Mouse (Mus musculus) forebrain, embryonic 16.5 days (tissue): ENCODE measurements around the gene Gm28051. TPM values are rescaled to one million over a fixed set of nuclear protein-coding genes. Genes with fewer than 3 reads are reported as not detected.

ENCODE experiments used
- ATAC-seq: fragments of 200-750 bp; cut with Nextera tagmentation; 2 replicates; pipeline ENCODE4 v1.8.0; 2017; ENCODE audit warnings: mild to moderate bottlenecking, moderate library complexity
- H3K27ac ChIP-seq: fragments of 300-500 bp; sonication (generic); 2 replicates; pipeline ENCODE4 v1.5.1; 2014; ENCODE audit warnings: low read length, control low read depth
- H3K27me3 ChIP-seq: fragments of 300-500 bp; sonication (generic); replicated peaks from 2 replicates; pipeline ENCODE4 v1.6.1; 2014; ENCODE audit warnings: low read length; ENCODE audit not compliant: control insufficient read depth, insufficient read depth
- H3K36me3 ChIP-seq: fragments of 300-500 bp; sonication (generic); 2 replicates; pipeline ENCODE4 v1.6.1; 2014; ENCODE audit not compliant: control insufficient read depth, insufficient read depth
- H3K4me1 ChIP-seq: fragments of 300-500 bp; sonication (generic); replicated peaks from 2 replicates; pipeline ENCODE4 v1.6.1; 2014; ENCODE audit warnings: low read length; ENCODE audit not compliant: control insufficient read depth, insufficient read depth
- H3K4me2 ChIP-seq: fragments of 300-500 bp; sonication (generic); 2 replicates; pipeline ENCODE4 v1.6.1; 2014; ENCODE audit warnings: mild to moderate bottlenecking, low read length, control low read depth
- H3K4me3 ChIP-seq: fragments of 300-500 bp; sonication (generic); replicated peaks from 2 replicates; pipeline ENCODE4 v1.5.1; 2014; ENCODE audit warnings: mild to moderate bottlenecking, low read length, control low read depth
- H3K9ac ChIP-seq: fragments of 300-500 bp; sonication (generic); replicated peaks from 2 replicates; pipeline ENCODE4 v1.6.1; 2014; ENCODE audit warnings: low read depth, low read length, control low read depth
- H3K9me3 ChIP-seq: fragments of 300-500 bp; sonication (generic); 2 replicates; pipeline ENCODE4 v1.6.1; 2016; ENCODE audit warnings: low read length; ENCODE audit not compliant: control insufficient read depth
- WGBS: fragments of 180-500 bp; shearing (Covaris S2); extraction: QIAGEN DNeasy Blood & Tissue Kit; methylation state at CpG from one replicate; pipeline ENCODE4 v1.1.7; 2014; 5-methylcytosine and 5-hydroxymethylcytosine counted together
- polyA plus RNA-seq: library from polyadenylated mRNA; unstranded; fragments of >200 nt; fragmentation: Nextera tagmentation; extraction: Ambion mirVana; gene quantifications from 2 replicates; pipeline ENCODE4 v1.2.1, GENCODE M21; 2015

Gm28051 gene
- polyA plus RNA-seq, 1 experiment from 2014 or later: not detected

DNA sequence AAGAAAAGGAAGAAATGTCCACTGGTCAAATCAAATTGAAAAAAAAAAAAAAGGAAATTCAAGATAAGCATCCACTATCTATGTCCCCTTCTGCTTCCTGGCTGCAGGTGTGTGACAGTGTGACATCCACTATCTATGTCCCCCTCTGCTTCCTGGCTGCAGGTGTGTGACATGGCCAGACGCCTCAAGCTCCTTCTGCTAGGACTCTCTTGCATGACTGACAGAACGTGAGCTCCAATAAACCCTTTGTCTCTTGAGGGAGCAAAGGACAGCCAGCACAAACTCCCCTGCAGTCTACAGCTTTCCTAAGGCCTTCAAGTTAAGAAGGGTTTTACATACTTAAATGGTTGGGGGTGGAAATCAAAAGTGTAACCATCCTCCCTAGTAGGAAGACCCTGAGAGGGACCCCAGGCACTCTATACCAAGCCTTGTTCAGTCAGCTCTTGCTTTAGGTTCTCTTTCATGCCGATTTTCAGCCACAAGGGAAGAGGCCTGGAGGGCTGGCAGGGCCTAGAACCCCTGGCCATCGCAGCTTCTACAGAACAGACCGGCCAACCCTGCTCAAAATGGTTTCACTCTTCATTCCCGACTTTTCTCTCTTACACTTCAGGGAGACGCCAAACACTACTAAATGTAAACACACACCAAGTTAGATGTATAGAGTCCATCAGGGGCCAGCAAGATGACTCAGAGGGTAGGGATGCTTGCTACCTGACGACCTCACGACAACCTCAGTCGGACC, 42.7 kb downstream of the Gm28051 start:
- Histone ChIP-seq H3K9ac (no peak overlapping the region), H3K36me3 (no peaks in the 10 kb centered on the region), H3K4me3 (no peak overlapping the region), H3K4me2 (no peak overlapping the region), H3K4me1 (0 out of 2 replicates have a peak, but pooled peaks cover 2% of the 10 kb centered on the region), H3K27me3 (no peaks in the 10 kb centered on the region), H3K27ac (no peak overlapping the region), H3K9me3 (no peaks in the 10 kb centered on the region)
- ATAC-seq: no peak
- 80% methylated on average over 10 of the region's 10 CpGs for WGBS

GRCm38 (mm10) chr12:102714116-102714515, 43.4 kb downstream of the Gm28051 start:
- Histone ChIP-seq H3K36me3 (no peaks in the 10 kb centered on the region), H3K4me3 (no peak overlapping the region), H3K4me2 (no peak overlapping the region), H3K9ac (no peak overlapping the region), H3K27ac (no peak overlapping the region), H3K4me1 (no peaks in the 10 kb centered on the region), H3K27me3 (no peaks in the 10 kb centered on the region), H3K9me3 (no peaks in the 10 kb centered on the region)
- 68% methylated on average over 2 of the region's 2 CpGs for WGBS
- ATAC-seq: no peak

DNA sequence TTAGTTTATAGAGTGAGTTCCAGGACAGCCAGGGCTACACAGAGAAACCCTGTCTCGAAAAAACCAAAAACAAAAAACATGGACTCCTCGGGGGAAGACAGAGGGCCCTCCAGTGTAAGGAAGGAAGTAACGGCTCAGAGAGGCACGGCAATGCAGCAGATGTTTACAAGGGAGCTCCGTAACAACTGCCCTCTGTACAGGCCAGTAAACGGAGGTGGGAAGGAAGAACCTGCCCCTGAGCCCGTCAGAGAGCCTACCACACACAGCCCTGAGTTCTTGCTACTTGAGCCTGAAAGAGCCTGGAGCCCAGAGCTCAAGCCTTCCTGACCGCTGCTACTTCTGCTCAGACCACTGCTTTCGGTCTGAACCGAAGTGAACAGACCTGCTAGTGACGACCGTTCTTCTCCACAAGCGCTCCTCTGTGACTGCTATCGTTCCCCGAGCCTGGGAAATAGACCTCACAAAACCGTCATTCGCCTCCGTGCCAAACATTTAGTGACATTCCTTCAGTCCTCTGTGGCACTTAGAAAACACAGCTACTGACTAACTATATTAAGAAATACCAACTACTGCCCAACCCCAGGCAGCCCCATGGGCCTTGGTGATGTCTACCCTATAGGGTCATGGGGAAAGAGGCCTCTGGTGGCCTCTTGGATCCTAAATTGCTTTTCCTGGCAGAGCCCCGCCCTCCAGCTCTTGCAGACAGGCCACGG, 44.3 kb downstream of the Gm28051 start:
- 81% methylated on average over 20 of the region's 20 CpGs for WGBS
- Histone ChIP-seq H3K9ac (no peak overlapping the region), H3K27me3 (no peaks in the 10 kb centered on the region), H3K9me3 (no peaks in the 10 kb centered on the region), H3K4me2 (no peak overlapping the region), H3K4me3 (no peak overlapping the region), H3K4me1 (no peaks in the 10 kb centered on the region), H3K27ac (no peak overlapping the region), H3K36me3 (no peaks in the 10 kb centered on the region)
- ATAC-seq: no peak

GRCm38 (mm10) chr12:102710851-102711375, 46.7 kb downstream of the Gm28051 start:
- Histone ChIP-seq H3K9me3 (no peaks in the 10 kb centered on the region), H3K4me1 (peaks cover under 1% of the 10 kb centered on the region; the same call in 1 of the 2 replicates), H3K27ac (no peak overlapping the region), H3K4me3 (no peak overlapping the region), H3K9ac (no peak overlapping the region), H3K4me2 (no peak overlapping the region), H3K27me3 (no peaks in the 10 kb centered on the region), H3K36me3 (no peaks in the 10 kb centered on the region)
- ATAC-seq: no peak
- WGBS: 57% methylated on average over 4 of the region's 4 CpGs

DNA sequence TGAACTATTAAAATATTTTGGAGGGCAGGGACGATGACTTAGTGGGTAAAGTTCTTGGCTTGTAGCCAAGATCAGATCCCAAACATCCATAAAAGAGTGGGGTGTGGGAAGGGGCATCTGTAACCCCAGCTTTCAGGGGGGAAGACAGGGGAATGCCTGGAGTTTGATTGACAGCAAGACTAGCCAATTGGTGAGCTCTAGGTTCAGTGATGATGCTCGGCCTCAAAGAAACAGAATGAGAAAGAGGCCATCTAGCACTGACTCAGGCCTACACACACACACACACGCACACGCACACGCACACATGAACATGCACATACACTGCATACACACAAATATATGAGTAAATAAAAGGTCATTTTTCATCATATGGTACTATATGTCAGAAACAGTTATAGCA, 47.7 kb downstream of the Gm28051 start:
- H3K27me3 ChIP-seq: no peaks in the 10 kb centered on the region
- 83% methylated on average over 5 of the region's 5 CpGs for WGBS
- no peak for ATAC-seq
- peaks cover 8% of the 10 kb centered on the region for H3K4me1 ChIP-seq
- H3K4me2 ChIP-seq: no peak overlapping the region
- H3K27ac ChIP-seq: no peak overlapping the region
- no peak overlapping the region for H3K4me3 ChIP-seq
- no peak overlapping the region for H3K9ac ChIP-seq
- no peaks in the 10 kb centered on the region for H3K36me3 ChIP-seq
- no peaks in the 10 kb centered on the region for H3K9me3 ChIP-seq

- H3K9ac ChIP-seq: no peak overlapping the region
- WGBS: 73% methylated on average over 11 of the region's 11 CpGs
- no peaks in the 10 kb centered on the region for H3K27me3 ChIP-seq
- no peaks in the 10 kb centered on the region for H3K36me3 ChIP-seq
- ATAC-seq: no peak
- no peak overlapping the region for H3K27ac ChIP-seq
- no peaks in the 10 kb centered on the region for H3K9me3 ChIP-seq
- H3K4me2 ChIP-seq: no peak overlapping the region
- peaks cover 18% of the 10 kb centered on the region for H3K4me1 ChIP-seq
- no peak overlapping the region for H3K4me3 ChIP-seq
These were observed 49.3 kb downstream of the Gm28051 start for GRCm38 (mm10) chr12:102708220-102708619.

GRCm38 (mm10) chr12:102706833-102707463, 50.6 kb downstream of the Gm28051 start:
- ATAC-seq: no peak
- H3K9me3 ChIP-seq: no peaks in the 10 kb centered on the region
- no peak overlapping the region for H3K4me3 ChIP-seq
- H3K36me3 ChIP-seq: no peaks in the 10 kb centered on the region
- H3K9ac ChIP-seq: no peak overlapping the region
- no peaks in the 10 kb centered on the region for H3K27me3 ChIP-seq
- no peak overlapping the region for H3K4me2 ChIP-seq
- no peak overlapping the region for H3K27ac ChIP-seq
- peaks cover 30% of the 10 kb centered on the region for H3K4me1 ChIP-seq
- WGBS: 91% methylated on average over 10 of the region's 10 CpGs

DNA sequence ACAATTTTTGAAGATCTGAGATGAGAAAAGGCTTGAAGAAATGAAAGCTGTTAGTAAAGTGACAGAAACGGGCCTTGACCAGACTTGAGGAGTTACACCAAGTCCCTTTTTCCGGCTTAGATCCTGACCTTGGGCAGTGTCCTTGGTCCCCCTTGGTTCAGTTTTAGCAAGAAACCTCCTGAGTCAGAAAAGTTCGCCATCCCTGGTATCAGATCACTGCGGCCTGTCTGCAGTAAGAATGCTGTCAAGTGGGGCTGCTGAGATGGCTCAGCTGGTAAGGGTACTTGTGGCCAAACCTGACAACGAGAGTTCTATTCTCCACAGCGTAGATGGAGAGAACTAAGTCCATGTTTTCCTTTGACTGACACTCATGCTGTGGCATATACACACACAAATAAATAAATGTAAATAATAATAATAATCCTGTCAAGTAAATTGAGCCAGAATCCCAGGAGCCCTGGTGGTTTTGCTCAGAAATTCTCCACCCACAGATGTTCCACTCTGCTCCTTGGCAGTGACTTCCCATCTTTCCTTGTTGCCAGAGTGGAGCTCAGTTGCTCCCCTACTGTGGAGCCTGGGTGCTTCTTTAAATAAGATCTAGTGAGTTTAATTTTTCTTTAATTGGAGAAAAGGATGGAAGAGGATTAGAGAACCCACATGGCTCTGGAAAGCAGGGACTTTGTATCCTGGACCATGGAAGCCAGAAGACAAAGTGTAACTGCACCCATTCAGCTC, 51.5 kb downstream of the Gm28051 start:
- no peaks in the 10 kb centered on the region for H3K27me3 ChIP-seq
- H3K4me2 ChIP-seq: peak overlapping the region; percentile 55
- 63% methylated on average over 6 of the region's 6 CpGs for WGBS
- H3K4me1 ChIP-seq: peaks cover 35% of the 10 kb centered on the region
- peak overlapping the region; percentile 82 for H3K4me3 ChIP-seq
- no peak for ATAC-seq
- H3K9me3 ChIP-seq: no peaks in the 10 kb centered on the region
- no peak overlapping the region; the same call in 1 of the 2 replicates for H3K9ac ChIP-seq
- H3K27ac ChIP-seq: no peak overlapping the region
- H3K36me3 ChIP-seq: no peaks in the 10 kb centered on the region
